In genomic region chr17:3836386-3836785, GRCm38 (mm10) we compare ENCODE assay signal across 15 mouse cellular contexts.
A peak's percentile ranks its signal among the peaks of the same experiment; 100 is the strongest.
DNase-seq lines count a peak whose midpoint lies in the region.
"Had no signal": no experiment of that assay in that cellular context is flagged by ENCODE, and none has a peak within 500 bp of the region (broad histone marks: within the 10 kb centered on the region; RNA-seq: fewer than 3 reads in every experiment).

No protein-coding gene starts in this region.

- DNase-seq in cerebellum, postnatal 10 days, result peak; percentile 75 to 80
- DNase-seq in cerebellum, postnatal 36 days, result no peak
- DNase-seq in cerebellum, postnatal 25 days, result peak; percentile 5 to 30
- DNase-seq in cerebellum, adult 11-12 months, result no peak
- peak; percentile 56 for DNase-seq in left cerebral cortex, postnatal 4 days
- DNase-seq in left cerebral cortex, adult 9 months (ENCODE audit: low spot score in 2 of 2), result no peak
- DNase-seq in retina, embryonic 14.5 days (ENCODE audit: low spot score), result peak; percentile 3
- no peak for DNase-seq in layer of hippocampus, postnatal 14 days (ENCODE audit: low spot score in 2 of 2)
- DNase-seq: adrenal gland, adult 8-10 months; adrenal gland, postnatal 14 days; adrenal gland, postnatal 36 days; B cell, adult 2 months; cerebellum, adult 2 months; cerebellum, adult 9-10 months; forebrain, postnatal 0 days had no signal

- intact Hi-C loops in left cerebral cortex, postnatal 4 days (cut with DNase I), result no loop called here

Comparison
In these comparisons a context has a peak if more than half of its experiments do, and no peak if none do; other contexts are left out.
1. DNase-seq: peak in cerebellum, postnatal 10 days (2 of 2), cerebellum, postnatal 25 days (2 of 2), left cerebral cortex, postnatal 4 days (single experiment) and retina, embryonic 14.5 days (single experiment); none in cerebellum, postnatal 36 days (0 of 2), cerebellum, adult 11-12 months (single experiment), left cerebral cortex, adult 9 months (0 of 2) and layer of hippocampus, postnatal 14 days (0 of 2).